Mouse (Mus musculus) adrenal gland, adult 18-20 months (tissue): ENCODE measurements at regions not wholly inside any gene's neighbourhood (a gene's known extent, or its start where the extent isn't known, plus 50 kb on each side); places are given as distances from the start of the nearest gene placed in this dataset.

Source experiments
- DNase-seq, 2 experiments: peaks; one replicate each; pipeline ENCODE4 v3.0.0; 2021 to 2022; ENCODE audit warnings: low spot score in 2 of 2

DNA sequence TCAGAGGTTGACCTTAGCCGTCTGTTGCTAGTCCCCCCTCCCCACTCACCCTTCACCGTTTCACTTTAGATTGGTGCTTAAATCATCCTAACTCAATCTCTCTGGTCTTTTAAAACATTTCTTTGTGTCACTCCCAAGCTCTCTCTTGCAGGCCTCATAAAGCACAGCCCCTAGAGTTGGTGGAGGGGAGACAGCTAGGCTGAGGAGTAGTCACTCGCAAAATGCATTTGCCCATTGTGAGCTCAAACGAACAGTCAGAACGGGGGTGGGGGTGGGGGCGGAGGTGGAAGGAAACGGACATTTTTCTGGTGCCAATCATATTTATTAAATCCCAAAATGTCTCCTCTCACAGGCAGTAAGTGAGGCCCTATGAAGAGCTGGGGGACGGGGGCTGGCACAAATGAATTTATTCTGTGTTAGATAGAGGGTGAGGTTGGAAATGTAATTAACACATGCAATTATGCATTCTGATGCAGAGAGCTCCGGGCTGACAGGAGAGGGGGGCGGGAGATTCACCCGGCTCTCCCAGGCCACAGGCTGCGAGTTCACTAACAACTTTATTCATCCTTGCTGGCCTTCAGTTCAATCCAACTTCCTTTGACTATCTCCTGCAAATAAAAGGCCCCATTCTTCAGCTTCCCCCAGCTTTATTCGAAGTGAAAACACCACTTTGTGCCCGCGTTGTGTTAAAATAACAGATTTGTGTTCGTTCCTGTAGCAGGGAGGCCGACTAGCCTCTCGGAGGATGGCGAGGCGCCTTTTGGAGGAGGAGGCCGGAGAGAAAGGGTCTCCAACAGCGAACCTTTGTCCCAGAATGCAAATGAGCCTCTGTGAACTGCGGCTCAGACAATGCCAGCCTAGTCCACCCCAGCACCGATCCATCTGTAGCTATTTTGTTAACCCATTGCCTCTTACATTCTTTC, 223.7 kb upstream of the Irx5 start:
- DNase-seq = no peak

DNA sequence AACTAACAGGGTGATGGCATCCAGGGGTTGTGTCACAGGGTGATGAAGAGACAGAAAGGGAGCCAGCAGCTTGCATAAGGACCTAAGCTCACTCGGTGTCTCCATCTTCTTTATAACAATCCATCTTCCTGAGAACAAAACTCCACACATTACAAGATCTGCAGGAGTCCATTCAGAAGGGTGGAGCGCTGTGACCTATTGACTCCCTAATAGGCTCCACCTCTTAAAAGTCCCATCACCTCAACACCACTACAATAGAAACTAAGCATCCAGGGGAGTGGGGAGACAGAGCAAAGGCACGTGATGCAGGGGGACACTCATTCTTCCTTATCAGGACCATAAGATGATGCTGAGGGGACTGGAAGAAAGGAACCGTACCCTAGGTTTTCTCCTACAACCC, 224.5 kb upstream of the Irx5 start:
- no peak for DNase-seq

DNA sequence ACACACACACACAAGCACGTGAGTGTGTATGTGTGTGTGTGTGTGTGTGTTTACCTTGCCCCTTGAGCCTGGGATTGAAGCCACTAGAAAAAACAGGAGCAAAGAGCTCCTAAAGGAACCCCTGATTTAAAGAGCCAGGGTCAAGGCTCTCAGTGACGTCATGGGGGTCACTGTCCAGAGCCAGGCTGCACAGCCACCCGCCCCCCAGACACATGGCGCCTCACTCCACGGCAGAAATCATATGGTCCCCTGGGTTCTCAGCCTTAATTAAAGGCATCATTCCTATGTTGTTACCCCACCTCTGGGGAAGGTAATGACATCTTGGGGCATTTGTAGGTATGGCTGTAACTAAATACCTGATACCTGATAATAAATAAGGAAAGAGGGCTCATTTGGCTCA, 224.9 kb upstream of the Irx5 start:
- no peak for DNase-seq

DNA sequence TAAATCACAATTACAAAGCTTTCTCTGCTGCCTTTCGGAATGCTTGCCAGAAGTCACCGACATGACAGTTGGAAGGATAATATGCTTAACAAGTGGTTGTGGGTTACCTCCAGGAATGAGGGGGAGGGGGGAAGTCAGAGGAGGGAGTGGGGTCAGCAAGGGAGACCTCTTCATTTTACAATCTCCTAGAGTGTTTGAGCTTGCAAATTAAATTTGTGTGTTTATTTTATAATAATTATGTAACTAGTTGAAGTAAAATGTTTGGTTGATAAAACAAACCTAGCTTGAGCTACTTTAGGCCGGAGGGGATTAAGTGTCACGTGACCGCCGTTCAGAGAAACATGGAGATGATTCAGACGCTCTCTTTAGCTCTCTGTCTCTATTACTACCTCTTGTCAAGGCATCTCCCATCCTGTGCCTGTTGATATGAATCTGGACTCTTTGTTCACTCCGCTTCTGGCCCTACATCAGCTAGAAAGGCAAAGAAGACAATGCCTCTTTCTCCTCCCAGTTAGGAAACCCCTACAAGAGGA, 227.3 kb upstream of the Irx5 start:
- no peak for DNase-seq

DNA sequence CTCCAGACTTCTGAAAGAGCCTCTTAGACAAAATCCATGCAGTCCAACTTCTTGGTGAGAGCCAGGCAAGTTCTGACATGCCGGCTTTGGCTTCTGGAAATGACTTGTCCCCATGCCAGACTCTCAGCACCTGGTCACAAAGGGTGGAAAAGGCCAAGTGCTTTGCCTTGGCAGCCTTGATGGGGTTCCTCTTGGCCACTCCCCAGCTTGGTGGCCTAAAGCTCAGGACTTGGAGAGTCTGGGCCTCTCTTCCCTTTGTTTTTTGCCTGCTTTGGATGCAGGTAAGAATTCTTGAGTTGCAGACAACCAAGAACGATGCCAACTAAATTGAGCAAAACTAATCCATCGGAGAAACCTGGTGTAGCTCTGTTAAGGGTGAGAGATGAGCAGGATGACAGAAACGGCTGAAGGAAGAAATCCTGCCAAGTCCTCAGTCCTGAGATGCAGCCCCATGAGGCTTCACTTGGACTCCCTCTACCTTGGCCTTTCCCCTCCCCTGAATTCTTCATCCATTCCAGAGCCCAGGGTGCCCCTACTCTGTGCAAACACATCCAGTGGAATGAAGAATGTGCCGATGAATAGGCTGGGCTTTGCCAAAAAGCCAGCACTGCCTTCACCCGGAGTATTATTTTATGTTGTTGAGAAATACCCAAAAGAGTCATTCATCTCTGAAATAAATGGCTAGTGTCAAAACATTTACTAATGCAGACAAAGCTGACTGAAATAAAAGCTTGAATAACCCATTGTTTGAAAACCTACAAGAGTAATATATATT, 228.0 kb upstream of the Irx5 start:
- DNase-seq = no peak

DNA sequence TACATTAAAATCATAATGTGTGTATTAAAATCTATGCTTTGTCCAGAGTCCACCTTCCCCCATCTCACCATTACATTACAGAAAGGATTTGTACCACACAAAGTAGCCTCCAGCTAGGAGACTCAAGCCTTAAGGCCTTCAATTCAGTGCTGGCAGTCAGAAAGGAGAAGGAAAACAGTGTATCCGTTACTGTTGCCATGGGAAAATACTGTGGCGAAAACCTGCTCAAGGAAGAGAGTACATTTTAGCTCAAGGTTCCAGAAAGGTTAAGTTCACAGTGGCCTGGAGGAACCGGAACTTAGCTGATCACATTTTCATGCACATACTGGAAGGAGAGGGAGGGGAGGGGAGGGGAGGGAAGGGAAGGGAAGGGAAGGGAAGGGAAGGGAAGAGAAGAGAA, 231.8 kb upstream of the Irx5 start:
- no peak for DNase-seq

DNA sequence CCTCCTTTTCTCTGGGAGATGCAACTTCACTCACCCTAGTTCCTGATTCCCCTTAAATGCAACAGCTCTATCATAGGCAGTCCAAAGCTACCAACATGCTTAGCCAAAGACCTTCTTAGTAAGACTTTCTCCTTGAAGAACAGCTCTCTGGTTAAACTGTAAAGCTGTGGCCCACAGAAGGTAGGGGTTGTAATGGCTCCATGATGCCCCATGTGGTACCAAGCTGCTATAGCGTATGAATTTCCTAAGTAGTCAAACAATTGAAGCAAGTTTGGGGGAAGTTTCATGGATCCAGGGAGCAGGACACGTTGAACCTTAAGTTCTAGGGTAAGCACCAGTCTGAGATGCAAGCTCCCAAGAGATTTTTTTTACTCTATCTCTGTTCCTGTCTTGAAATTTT, 236.1 kb upstream of the Irx5 start:
- DNase-seq = no peak

DNA sequence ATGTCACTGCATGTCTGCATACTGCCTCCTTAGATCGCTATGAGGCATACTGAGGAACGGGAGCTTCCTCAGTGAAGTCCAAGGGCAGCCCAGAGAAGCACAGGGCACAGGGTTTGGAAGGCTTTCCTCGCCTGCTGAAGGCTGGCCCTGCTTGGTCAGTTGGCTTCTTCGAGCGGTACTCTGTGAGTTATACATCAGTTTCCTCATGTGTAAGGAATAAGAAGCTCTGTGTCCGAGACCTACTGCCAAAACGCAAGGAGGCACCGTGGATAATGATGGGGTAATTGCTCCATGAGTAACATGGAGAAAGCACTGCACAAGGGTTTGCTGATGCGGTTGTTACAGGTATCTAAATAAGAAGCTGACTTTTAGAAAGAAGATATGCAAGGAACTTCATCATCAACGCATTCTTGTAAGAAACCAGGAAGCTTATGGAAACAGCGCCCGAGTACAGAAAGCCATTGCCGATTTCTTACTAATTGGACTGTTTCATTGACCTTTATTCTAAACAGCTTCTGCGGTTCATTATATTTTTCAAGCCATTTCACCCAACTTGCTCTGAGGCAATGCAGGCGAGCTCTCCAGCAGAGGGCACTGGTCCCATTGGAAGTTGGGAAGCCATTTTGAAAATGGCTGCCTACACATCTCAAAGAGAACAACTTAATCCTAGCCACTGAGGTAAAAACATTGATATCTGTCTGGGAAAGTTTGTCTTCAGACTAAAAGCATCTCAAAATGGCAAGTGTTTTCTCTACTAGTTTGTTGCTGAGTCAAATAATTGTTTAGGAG, 241.8 kb upstream of the Irx5 start:
- no peak for DNase-seq

DNA sequence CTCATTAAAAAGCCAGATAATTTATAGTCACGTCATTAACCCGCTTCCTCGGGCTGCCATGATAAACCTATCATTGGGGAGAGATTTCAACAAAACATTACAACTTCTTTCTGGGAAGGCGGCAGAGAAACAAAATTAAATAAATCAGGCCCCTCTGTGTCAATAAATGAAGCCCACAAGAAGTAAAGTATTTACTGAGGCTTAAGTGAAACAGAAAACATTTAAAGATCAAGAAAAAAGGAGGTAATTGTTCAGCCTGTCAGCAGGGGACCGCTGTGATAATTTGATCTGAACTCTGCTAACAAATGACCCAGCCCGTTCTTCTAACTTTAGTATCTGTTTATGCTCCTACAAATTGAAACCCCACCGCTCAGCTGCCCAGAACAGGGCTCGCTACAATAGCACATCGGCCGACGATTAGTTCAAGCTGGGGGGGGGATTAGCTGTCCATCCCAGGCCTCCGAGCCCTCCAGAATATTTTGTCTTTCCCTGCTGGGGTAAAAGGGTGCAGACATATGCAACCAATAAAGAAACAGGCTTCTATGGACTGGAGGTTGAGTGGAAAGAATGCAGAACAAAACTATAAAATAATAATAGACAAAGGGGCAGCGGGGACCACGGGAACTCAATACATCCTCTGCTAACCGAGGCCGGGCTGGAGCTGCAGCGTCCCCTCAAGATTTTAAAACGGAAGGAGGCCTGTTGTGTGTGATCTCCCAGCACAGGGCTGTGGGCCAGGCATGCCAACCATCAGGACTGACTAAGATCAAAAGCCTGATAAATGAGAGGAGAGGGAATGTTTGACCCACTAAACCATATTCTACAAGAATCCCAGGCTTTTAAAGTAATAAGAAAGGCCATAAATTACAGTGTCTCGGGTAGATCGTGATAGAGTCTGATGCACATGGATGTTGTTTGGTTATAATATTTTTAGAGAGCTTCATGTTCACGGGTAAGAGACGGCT, 242.8 kb upstream of the Irx5 start:
- DNase-seq = no peak

DNA sequence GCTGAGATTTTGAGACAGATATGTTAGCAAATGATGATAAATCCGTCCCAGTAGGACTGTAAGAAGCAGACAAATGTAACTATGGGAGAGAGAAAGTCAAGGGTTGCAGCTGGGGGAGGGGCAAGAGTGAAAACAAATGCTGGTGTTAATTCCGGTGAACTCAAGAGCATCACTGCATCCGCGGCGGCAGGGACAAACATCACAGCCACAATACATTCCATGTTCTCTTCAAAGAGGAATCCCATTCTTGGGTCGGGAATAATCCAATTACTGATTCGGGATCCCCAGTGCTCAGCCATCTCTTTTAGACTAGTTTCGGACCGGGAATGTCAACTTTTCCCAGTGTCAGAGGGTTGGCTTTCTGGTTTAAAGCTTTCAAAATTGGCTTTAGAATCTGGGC, 243.5 kb upstream of the Irx5 start:
- no peak for DNase-seq

DNA sequence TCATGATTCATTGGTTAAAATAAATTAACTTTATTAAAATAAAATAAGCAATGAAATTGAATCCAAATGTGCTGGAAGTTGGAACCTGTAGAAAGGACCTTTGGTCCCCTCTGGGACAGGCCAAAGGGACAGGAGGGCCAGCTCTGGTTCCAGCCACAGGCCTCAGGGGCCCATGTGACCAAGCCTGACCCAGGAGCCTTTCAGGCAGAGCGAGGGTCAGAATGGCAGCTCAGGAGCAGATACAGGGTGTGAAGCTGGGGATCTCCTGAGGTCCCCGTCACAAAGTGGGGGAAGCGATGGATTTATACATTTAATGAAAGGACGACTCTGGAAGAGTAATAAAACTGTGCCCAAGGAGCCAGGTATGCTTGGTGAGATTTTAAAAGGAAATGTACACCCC, 244.0 kb upstream of the Irx5 start:
- DNase-seq = no peak

DNA sequence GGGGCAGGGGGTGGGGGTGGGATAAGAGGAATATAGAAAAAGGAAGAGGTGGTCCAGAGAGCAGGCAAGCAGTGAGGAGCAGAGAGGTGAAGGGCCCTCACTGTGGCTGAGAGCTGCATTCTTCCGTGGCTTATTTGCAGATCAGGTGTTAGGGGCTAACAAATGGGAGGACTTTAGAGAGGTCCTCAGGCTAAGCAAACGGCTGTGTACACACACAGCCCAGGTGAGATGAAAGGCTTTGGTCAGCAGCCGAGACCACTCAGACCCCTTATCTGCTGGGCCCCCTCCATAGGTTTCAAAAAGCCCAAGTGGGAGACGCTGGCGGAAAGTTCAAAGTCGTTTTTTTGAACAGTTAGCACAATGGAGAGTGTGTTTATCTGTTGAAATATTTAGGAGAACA, 252.9 kb upstream of the Irx5 start:
- DNase-seq = no peak

DNA sequence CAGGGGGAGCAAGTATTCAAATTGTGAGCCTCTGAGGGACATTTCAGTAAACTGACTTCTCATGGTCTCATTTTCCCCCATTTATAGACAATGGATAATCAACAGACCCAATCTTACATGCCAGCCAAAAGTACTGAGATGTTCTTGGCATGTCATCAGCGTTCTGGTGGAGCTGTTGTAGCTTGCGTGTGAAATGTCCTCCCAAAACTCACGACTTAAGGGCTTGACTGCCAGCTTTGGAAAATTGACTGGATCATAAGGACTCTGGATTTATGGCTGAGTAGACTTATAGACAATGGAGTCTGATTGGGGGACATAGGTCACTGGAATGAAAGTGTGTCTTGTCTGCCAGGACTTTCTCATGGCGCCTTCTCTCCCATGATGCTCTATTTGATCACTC, 254.9 kb upstream of the Irx5 start:
- no peak for DNase-seq

DNA sequence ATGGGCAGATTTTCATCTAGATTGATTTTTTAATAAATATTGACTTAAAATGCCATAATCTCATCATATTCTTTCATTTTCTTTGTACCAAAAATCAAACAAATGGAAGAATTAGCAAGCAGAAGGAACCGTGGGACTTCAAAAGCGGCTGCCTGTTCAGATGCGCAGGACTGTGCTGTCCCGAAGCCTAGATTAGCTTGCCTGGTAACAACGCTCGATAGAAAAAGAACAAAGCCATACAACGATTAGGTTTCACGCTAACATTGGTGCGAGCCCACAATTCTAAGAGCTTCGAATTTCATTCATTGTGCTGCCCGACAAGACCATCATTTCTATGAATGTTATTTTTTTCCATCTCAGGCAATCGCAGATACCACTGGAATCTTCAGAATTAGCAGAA, 262.1 kb upstream of the Irx5 start:
- no peak for DNase-seq

DNA sequence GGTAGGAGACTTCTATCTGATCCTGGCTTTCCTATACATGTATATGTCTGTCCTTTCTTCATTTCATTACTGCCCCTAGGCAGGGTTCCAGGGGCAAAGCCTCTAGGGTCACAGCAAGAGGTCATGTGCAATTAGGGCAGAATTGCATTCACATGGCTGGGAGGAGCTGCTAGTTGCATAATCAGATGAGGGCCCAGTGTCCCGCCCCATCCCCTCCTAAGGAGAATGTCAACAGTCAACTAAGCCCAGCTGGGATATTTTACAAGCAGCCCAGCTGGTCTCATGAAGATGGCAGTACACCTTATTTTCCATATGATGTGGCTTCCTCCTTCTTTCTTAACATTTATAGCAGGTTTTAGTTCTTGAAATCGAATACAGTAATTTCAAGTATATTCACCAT, 273.3 kb upstream of the Irx5 start:
- DNase-seq = no peak

DNA sequence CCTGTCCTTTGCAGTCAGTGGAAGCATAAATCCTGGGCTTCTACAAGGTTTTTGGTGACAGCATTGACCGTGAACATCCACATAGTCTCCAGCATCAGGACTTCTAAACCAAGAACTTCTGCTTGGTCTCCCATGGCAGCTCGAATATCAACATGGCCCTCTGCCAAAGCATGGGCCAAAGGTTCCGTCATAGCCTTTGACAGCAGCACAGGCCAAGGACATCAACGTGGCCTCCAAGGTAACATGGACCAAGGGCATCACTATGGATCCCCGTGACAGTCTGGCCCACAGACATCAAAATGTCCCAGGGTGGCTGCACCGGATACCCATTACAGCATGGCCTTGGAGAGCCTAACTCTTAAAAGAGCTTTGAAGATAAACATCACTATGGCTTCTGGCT, 275.5 kb upstream of the Irx5 start:
- no peak for DNase-seq

DNA sequence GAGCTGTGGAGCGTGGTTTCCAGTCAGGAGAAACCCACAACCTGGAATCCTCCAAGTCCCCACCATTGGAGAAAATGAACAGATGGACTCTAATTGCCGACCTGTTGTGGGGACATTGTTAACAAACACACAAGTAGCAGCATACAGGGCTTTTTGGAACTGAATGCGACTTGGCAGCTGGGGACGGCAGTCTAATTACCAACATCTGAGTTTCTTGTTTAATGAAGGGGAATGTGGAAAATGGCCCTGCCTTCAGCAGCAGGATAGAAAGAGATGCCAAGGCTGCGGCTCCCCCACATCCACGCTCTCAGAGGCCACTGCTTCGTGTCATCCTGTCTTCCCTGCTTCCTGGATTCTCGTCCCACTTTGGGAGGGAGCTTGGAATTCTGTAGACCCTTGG, 276.6 kb upstream of the Irx5 start:
- no peak for DNase-seq

DNA sequence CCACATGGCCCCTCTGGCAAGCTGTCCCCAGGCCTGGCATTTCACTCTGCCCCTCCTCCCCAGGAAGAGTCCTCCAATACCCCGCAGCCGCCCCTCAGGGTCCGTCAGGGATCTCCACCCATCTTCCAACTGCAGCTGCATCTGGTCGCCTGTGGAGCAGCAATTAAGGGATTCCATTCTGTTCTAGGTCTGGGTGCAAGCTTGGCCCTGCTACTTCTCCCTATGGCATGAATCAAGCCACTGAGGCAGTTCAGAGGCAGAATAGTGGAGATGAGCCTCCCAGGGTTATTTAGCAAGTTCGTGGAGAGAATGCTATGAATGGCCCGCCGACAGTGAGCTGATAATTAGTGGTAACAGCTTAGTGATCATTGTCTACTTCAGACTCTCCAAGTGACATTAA, 275.7 kb upstream of the Irx3 start:
- DNase-seq = no peak

DNA sequence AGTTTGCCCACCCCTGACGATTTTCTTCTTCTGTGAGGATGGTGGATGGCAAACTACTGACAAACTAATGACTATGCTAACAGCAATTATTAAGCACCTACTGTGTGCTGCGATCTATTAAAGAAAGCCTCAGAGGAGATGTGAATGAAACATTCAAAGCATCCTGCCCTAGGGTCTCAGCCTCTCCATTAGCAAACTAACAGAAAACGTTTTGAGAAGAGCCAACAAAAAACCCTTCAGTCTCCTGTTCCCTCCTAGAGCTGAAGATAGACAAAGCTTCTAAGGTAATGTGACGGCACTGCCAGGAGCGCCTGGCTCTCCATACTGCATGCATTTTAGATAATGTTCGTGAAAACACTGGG, 270.4 kb upstream of the Irx3 start:
- no peak for DNase-seq
